Mouse (Mus musculus) limb, embryonic 11.5 days (tissue): Measurements from ENCODE around the gene Serpina1e. TPM values are rescaled to one million over a fixed set of nuclear protein-coding genes. Genes with fewer than 3 reads are reported as not detected.

Experiments
- ATAC-seq: fragments of 200-750 bp; cut with Nextera tagmentation; 2 replicates; pipeline ENCODE4 v1.8.0; 2017; ENCODE audit warnings: low read depth; ENCODE audit not compliant: insufficient number of reproducible peaks, low FRiP score, low TSS enrichment
- DNase-seq: peaks from one replicate; pipeline ENCODE4 v3.0.0-alpha.2; 2015; ENCODE audit warnings: low spot score
- H3K27ac ChIP-seq: fragments of 300-500 bp; sonication (generic); replicated peaks from 2 replicates; pipeline ENCODE4 v1.5.1; 2014; ENCODE audit warnings: low read depth, mild to moderate bottlenecking, low read length
- H3K27me3 ChIP-seq: fragments of 300-500 bp; sonication (generic); 2 replicates; pipeline ENCODE4 v1.6.1; 2014; ENCODE audit warnings: mild to moderate bottlenecking, low read length, mixed read lengths; ENCODE audit not compliant: control insufficient read depth, insufficient read depth
- H3K36me3 ChIP-seq: fragments of 300-500 bp; sonication (generic); 2 replicates; pipeline ENCODE4 v1.6.1; 2014; ENCODE audit warnings: mild to moderate bottlenecking, low read length, moderate library complexity, mixed read lengths; ENCODE audit not compliant: control insufficient read depth, insufficient read depth
- H3K4me1 ChIP-seq: fragments of 300-500 bp; sonication (generic); 2 replicates; pipeline ENCODE4 v1.6.1; 2014; ENCODE audit warnings: low read length, mixed read lengths; ENCODE audit not compliant: control insufficient read depth, insufficient read depth
- H3K4me2 ChIP-seq: fragments of 300-500 bp; sonication (generic); 2 replicates; pipeline ENCODE4 v1.6.1; 2014; ENCODE audit warnings: low read depth, mild to moderate bottlenecking, moderate library complexity; ENCODE audit not compliant: severe bottlenecking
- H3K4me3 ChIP-seq: fragments of 300-500 bp; sonication (generic); 2 replicates; pipeline ENCODE4 v1.5.1; 2014; ENCODE audit warnings: low read depth, low read length
- H3K9ac ChIP-seq: fragments of 300-500 bp; sonication (generic); 2 replicates; pipeline ENCODE4 v1.6.1; 2014; ENCODE audit warnings: mild to moderate bottlenecking, low read length
- H3K9me3 ChIP-seq: fragments of 300-500 bp; sonication (generic); 2 replicates; pipeline ENCODE4 v1.6.1; 2016; ENCODE audit warnings: low read length; ENCODE audit not compliant: control insufficient read depth
- WGBS: fragments of 180-500 bp; shearing (Covaris S2); extraction: QIAGEN DNeasy Blood & Tissue Kit; methylation state at CpG from one replicate; pipeline ENCODE4 v1.1.7; 2014; 5-methylcytosine and 5-hydroxymethylcytosine counted together
- polyA plus RNA-seq: library from polyadenylated mRNA; unstranded; fragments of >200 nt; fragmentation: Nextera tagmentation; extraction: Ambion mirVana; gene quantifications from 2 replicates; pipeline ENCODE4 v1.2.1, GENCODE M21; 2014

Serpina1e gene
- polyA plus RNA-seq = not detected in 2 replicates

DNA sequence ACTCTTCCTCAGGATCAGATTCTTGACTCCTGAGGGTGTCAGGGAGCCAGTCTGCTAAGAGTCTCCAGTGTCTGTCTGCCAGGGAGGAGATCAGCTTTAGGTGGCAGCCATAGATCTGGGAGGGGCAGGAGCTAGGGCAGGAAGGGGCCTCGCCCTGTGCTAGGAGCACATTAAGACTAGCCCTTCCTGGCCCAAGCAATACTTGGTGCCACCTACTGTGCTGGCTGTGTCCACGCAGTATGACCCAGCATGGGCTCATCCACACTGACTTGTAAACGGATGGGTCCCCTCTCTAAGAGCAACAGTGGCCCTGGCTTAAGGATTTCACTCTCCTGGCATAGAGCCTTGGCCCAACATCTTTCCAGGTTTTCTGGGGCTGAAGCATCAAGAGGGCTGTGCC, at the start of gene Serpina1e:
TSS of gene Serpina1e (minus strand) at position 178 of the 400 bp plus-strand sequence.
- Histone ChIP-seq H3K27me3 (no peaks in the 10 kb centered on the region), H3K36me3 (no peaks in the 10 kb centered on the region), H3K9ac (no peak within 1 kb of the TSS), H3K9me3 (no peaks in the 10 kb centered on the region), H3K4me3 (no peak within 1 kb of the TSS), H3K4me2 (no peak within 1 kb of the TSS), H3K27ac (no peak within 1 kb of the TSS), H3K4me1 (no peaks in the 10 kb centered on the region)
- 76% methylated on average over 3 of the region's 3 CpGs for WGBS
- ATAC-seq (no peak), DNase-seq (no peak)

DNA sequence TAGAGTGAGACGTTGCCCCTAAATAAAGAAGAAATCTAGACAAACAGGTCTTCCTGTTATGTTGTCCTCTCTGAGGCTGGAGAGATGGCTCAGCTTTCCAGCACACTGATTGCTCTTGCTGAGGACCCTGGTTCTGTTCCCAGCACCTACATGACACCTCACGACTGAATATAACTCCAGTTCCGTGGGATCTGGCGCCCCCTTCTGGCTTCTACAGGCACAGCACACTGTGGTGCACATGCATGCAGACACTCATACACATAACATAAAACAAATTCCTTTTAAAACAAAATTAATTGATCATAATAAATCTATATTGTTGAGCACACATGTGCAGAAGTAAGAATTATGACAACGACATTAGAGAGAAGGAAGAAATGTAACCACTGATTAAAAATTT, 45.9 kb upstream of the Serpina1e start:
- ATAC-seq = no peak
- Histone ChIP-seq H3K4me2 (no peak overlapping the region), H3K27me3 (no peaks in the 10 kb centered on the region), H3K9ac (no peak overlapping the region), H3K4me3 (no peak overlapping the region), H3K27ac (no peak overlapping the region), H3K4me1 (no peaks in the 10 kb centered on the region), H3K36me3 (no peaks in the 10 kb centered on the region), H3K9me3 (no peaks in the 10 kb centered on the region)
- no peak for DNase-seq
- 88% methylated on average over 5 of the region's 5 CpGs for WGBS

DNA sequence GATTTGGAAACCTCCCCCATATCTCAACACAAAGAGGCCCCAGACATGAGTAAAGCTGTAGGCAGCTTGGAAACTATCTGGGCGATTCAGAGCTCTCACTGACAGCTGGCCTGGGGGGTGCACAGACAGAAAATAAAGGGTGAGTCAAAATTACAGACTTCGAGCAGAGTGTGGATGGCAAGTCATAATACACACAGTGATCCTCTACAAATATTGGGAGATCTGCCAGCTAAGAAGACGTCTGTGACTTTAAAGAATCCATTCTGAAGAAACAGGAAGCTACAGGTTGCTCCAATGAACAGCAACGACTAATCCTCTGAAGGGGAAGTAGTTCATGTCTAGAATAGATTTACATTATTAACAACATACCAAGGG, 44.5 kb upstream of the Serpina1e start:
- Histone ChIP-seq H3K27me3 (no peaks in the 10 kb centered on the region), H3K9me3 (no peaks in the 10 kb centered on the region), H3K4me2 (no peak overlapping the region), H3K4me1 (no peaks in the 10 kb centered on the region), H3K27ac (no peak overlapping the region), H3K4me3 (no peak overlapping the region), H3K9ac (no peak overlapping the region), H3K36me3 (no peaks in the 10 kb centered on the region)
- ATAC-seq (no peak), DNase-seq (no peak)
- 79% methylated on average over 4 of the region's 4 CpGs for WGBS

DNA sequence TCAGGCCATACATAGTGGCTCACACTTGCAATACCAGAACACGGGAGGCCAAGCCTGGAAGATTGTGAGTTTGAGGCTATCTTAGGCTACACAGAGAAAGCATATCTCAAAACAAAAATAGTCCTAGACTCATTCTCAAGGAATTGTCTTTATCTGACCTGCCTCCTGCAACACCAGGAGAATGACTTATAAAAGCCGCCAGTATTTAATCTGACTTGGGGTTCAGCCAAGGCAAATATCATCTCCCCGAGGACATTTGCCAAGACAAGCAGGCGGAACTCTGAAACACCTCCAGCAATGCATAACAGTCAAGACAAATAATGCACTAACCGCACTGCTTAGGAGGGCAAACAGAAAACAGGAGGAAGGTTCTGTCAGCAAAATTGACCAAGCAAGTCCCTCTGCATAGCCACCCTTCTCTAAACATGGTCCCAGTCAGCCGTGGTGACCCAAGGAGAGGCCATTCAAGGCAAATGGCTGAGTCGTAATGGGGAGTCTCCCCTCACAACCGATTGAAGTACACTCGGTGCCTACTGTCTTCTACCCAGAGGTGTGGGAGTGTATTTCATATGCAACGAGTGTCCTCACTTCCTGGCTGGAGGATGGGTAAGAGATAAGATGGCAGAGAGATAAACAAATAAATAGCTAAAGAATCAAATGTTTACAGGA, 43.9 kb upstream of the Serpina1e start:
- no peaks in the 10 kb centered on the region for H3K36me3 ChIP-seq
- no peak overlapping the region for H3K4me3 ChIP-seq
- H3K4me2 ChIP-seq = no peak overlapping the region
- no peaks in the 10 kb centered on the region for H3K4me1 ChIP-seq
- 88% methylated on average over 10 of the region's 10 CpGs for WGBS
- no peaks in the 10 kb centered on the region for H3K9me3 ChIP-seq
- no peak overlapping the region for H3K27ac ChIP-seq
- H3K9ac ChIP-seq = no peak overlapping the region
- no peak for DNase-seq
- no peak for ATAC-seq
- no peaks in the 10 kb centered on the region for H3K27me3 ChIP-seq

DNA sequence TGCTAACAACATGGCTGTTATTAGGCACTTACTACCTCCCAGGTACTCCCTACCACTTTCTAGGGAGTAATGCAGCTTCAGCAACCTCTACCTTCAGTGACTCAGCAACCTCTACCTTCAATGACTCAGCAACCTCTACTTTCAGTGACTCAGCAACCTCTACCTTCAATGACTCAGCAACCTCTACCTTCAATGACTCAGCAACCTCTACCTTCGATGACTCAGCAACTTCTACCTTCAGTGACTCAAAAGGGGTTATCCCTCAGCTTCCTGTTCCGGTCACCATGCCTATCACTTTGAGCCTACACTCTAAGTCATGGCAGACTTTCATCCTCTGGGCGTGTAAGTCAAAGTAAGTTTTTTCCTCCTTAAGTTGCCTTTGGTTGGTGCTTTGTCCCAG, 41.8 kb upstream of the Serpina1e start:
- H3K36me3 ChIP-seq = no peaks in the 10 kb centered on the region
- ATAC-seq (no peak), DNase-seq (no peak)
- no peaks in the 10 kb centered on the region for H3K27me3 ChIP-seq
- no peak overlapping the region for H3K9ac ChIP-seq
- H3K4me3 ChIP-seq = no peak overlapping the region
- WGBS = 90% methylated on average over 3 of the region's 3 CpGs
- H3K4me2 ChIP-seq = no peak overlapping the region
- no peaks in the 10 kb centered on the region for H3K9me3 ChIP-seq
- H3K4me1 ChIP-seq = no peaks in the 10 kb centered on the region
- H3K27ac ChIP-seq = no peak overlapping the region

DNA sequence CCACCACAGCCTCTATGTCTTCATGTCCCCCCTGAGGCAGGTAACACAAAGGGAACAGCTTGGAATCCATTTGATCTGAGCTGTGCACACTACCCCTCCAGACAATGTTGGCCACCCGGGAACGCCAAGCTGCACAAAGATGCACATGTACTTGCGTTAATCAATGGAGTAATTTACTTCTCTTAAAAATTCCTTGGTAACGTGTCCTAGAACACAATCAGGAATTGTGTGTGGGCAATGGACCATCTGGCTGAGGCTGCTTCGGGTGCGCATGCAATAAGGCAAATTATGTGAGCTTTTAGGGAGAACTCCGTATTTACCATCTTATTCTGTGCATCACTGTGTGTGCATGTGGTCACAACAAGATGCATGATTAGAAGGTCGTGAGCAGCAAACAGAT, 40.8 kb upstream of the Serpina1e start:
- ATAC-seq (no peak), DNase-seq (no peak)
- Histone ChIP-seq H3K27ac (no peak overlapping the region), H3K9me3 (no peaks in the 10 kb centered on the region), H3K4me1 (no peaks in the 10 kb centered on the region), H3K9ac (no peak overlapping the region), H3K4me2 (no peak overlapping the region), H3K4me3 (no peak overlapping the region), H3K36me3 (no peaks in the 10 kb centered on the region), H3K27me3 (no peaks in the 10 kb centered on the region)
- WGBS = 89% methylated on average over 8 of the region's 8 CpGs

DNA sequence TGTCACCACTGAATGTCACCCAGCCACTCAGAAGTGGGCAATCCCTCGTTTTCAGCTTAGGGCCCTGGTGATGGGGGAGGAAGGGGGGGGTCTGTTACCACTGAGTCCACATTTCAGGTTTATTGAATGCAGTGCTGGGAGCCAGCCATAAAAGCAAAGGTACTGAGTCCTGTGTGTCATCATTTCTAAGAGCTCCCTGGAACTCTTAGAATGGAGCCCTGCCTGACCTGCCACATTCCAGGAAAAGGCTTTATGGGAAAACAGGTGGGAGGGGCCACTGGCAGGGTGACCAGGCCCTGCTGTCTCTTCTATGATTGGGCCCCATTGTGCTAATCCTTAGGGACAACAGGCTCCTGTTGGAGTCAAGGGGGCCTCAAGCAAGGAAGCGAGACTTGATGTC, 37.7 kb upstream of the Serpina1e start:
- ATAC-seq (no peak), DNase-seq (no peak)
- H3K4me1 ChIP-seq = no peaks in the 10 kb centered on the region
- no peaks in the 10 kb centered on the region for H3K36me3 ChIP-seq
- 62% methylated on average over 2 of the region's 2 CpGs for WGBS
- no peak overlapping the region for H3K9ac ChIP-seq
- H3K27ac ChIP-seq = no peak overlapping the region
- no peak overlapping the region for H3K4me3 ChIP-seq
- H3K4me2 ChIP-seq = no peak overlapping the region
- no peaks in the 10 kb centered on the region for H3K9me3 ChIP-seq
- H3K27me3 ChIP-seq = no peaks in the 10 kb centered on the region

DNA sequence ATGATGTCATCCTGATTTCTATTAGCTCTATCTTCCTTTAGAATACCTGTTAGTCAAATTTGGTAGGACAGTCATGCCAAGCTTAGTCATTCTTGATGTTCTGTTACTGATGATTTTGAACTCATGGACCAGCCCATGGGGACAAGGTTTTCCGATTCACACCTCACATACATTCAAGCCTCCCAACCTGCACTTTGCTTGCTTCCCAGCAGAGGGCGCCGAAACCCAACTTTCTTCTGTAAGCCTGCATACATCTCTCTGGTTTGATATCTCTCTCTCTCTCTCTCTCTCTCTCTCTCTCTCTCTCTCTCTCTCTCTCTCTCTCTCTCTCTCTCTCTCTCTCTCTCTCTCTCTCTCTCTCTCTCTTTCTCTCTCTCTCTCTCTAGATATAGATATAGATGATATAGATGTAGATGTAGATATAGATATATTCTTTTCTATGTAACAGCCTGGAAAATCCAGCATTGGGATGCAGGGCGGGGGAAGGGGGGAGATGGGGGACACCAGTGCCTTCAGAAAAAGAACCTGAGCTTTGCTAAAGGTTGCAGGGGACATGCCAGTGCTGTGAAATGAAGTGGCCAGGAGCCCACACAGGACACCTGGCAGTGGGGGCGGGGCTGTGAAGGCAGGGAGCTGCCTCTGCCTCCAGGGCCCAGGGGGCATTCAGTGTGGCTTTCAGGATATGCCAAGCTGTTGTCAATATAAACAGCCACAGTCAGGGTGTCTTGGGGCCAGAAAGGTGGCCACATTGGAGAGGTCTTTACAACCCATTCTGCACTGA, 36.7 kb upstream of the Serpina1e start:
- Histone ChIP-seq H3K27me3 (no peaks in the 10 kb centered on the region), H3K4me2 (no peak overlapping the region)
- ATAC-seq = no peak; the same call in 1 of the 2 replicates

More for the DNA sequence above, 36.7 kb upstream of the Serpina1e start:
- Histone ChIP-seq H3K36me3 (no peaks in the 10 kb centered on the region), H3K9me3 (no peaks in the 10 kb centered on the region), H3K4me3 (no peak overlapping the region), H3K27ac (no peak overlapping the region), H3K9ac (no peak overlapping the region), H3K4me1 (no peaks in the 10 kb centered on the region)
- 34% methylated on average over 5 of the region's 5 CpGs for WGBS
- DNase-seq = peak; percentile 78
